ENCODE assay signal across 13 mouse cellular contexts in genomic region chr17:5839549-5840240, GRCm38 (mm10). TPM values are rescaled to one million over a fixed set of nuclear protein-coding genes. Genes with fewer than 3 reads are reported as not detected.
DNase-seq lines count a peak whose midpoint lies in the region; ATAC-seq lines count a peak whose summit lies in the region.
"Had no signal": no experiment of that assay in that cellular context is flagged by ENCODE, and none has a peak within 500 bp of the region (broad histone marks: within the 10 kb centered on the region; RNA-seq: fewer than 3 reads in every experiment).

No protein-coding gene starts in this region.

- H3K36me3 ChIP-seq in heart, embryonic 15.5 days, result no peaks in the 10 kb centered on the region
- H3K36me3 ChIP-seq in neural tube, embryonic 13.5 days, result no peaks in the 10 kb centered on the region
- no peaks in the 10 kb centered on the region for H3K36me3 ChIP-seq in neural tube, embryonic 15.5 days
- H3K36me3 ChIP-seq in limb, embryonic 13.5 days, result peaks cover 6% of the 10 kb centered on the region; the same call in 1 of the 2 replicates

- peaks cover 14% of the 10 kb centered on the region for H3K4me1 ChIP-seq in heart, embryonic 15.5 days (replicated peaks)
- H3K4me1 ChIP-seq in neural tube, embryonic 13.5 days (replicated peaks), result peaks cover 19% of the 10 kb centered on the region
- peaks cover 16% of the 10 kb centered on the region for H3K4me1 ChIP-seq in neural tube, embryonic 15.5 days
- H3K4me1 ChIP-seq in limb, embryonic 13.5 days, result peaks cover 17% of the 10 kb centered on the region

- 0 out of 2 replicates have a peak overlapping the region, but pooled peaks have one; percentile 6 for H3K27ac ChIP-seq in heart, embryonic 15.5 days
- H3K27ac ChIP-seq in neural tube, embryonic 13.5 days (replicated peaks), result no peak overlapping the region
- H3K27ac ChIP-seq in neural tube, embryonic 15.5 days (replicated peaks), result no peak overlapping the region
- H3K27ac ChIP-seq in limb, embryonic 13.5 days, result no peak overlapping the region

- DNase-seq in heart, postnatal 14 days, result no peak
- DNase-seq in natural killer cell, adult 2 months (ENCODE audit: low spot score in 2 of 2), result no peak
- no peak for DNase-seq in urinary bladder, postnatal 25 days (ENCODE audit: low spot score)
- no peak for DNase-seq in thymus, postnatal 25 days
- DNase-seq: adrenal gland, adult 2 months; cerebellum, adult 8-10 months; left cerebral cortex, postnatal 4 days had no signal

- H3K27me3 ChIP-seq in heart, embryonic 15.5 days, result no peaks in the 10 kb centered on the region
- H3K27me3 ChIP-seq in neural tube, embryonic 13.5 days, result no peaks in the 10 kb centered on the region
- H3K27me3 ChIP-seq in neural tube, embryonic 15.5 days (replicated peaks), result no peaks in the 10 kb centered on the region
- no peaks in the 10 kb centered on the region for H3K27me3 ChIP-seq in limb, embryonic 13.5 days

- 70% methylated on average over 5 of the region's 5 CpGs for WGBS in heart, embryonic 15.5 days
- WGBS in neural tube, embryonic 13.5 days, result 87% methylated on average over 5 of the region's 5 CpGs
- 88% methylated on average over 5 of the region's 5 CpGs for WGBS in neural tube, embryonic 15.5 days
- WGBS in limb, embryonic 13.5 days, result 80% methylated on average over 5 of the region's 5 CpGs

- H3K9ac ChIP-seq in heart, embryonic 15.5 days, result no peak overlapping the region
- H3K9ac ChIP-seq in neural tube, embryonic 13.5 days, result no peak overlapping the region
- H3K9ac ChIP-seq in neural tube, embryonic 15.5 days (replicated peaks), result no peak overlapping the region
- H3K9ac ChIP-seq in limb, embryonic 13.5 days, result no peak overlapping the region

- intact Hi-C loops in heart, postnatal 14 days (cut with DNase I), result loop anchor here (2.0 kb wide), 1 partner anchor 43 kb away; no protein-coding TSS in a partner anchor

- no peak overlapping the region for H3K4me2 ChIP-seq in heart, embryonic 15.5 days
- 0 out of 2 replicates have a peak overlapping the region, but pooled peaks have one; percentile 71 for H3K4me2 ChIP-seq in neural tube, embryonic 13.5 days
- no peak overlapping the region for H3K4me2 ChIP-seq in neural tube, embryonic 15.5 days
- H3K4me2 ChIP-seq in limb, embryonic 13.5 days (replicated peaks), result peak overlapping the region; percentile 73

- no peak for ATAC-seq in heart, embryonic 15.5 days (replicated peaks; ENCODE audit: insufficient number of reproducible peaks, insufficient read depth, low FRiP score, low read depth)
- ATAC-seq in neural tube, embryonic 13.5 days (ENCODE audit: low read depth), result no peak
- no peak for ATAC-seq in neural tube, embryonic 15.5 days (ENCODE audit: low FRiP score)
- no peak for ATAC-seq in limb, embryonic 13.5 days (ENCODE audit: low FRiP score, low read depth)
- ATAC-seq: forebrain, embryonic 14.5 days; hindbrain, embryonic 16.5 days had no signal

- no peak overlapping the region for H3K4me3 ChIP-seq in heart, embryonic 15.5 days
- no peak overlapping the region for H3K4me3 ChIP-seq in neural tube, embryonic 13.5 days
- no peak overlapping the region for H3K4me3 ChIP-seq in neural tube, embryonic 15.5 days (replicated peaks)
- no peak overlapping the region for H3K4me3 ChIP-seq in limb, embryonic 13.5 days

- no peaks in the 10 kb centered on the region for H3K9me3 ChIP-seq in heart, embryonic 15.5 days (replicated peaks)
- H3K9me3 ChIP-seq in neural tube, embryonic 13.5 days, result no peaks in the 10 kb centered on the region
- H3K9me3 ChIP-seq in neural tube, embryonic 15.5 days (replicated peaks), result no peaks in the 10 kb centered on the region
- H3K9me3 ChIP-seq in limb, embryonic 13.5 days, result no peaks in the 10 kb centered on the region

RNA-seq across cellular contexts. Expression of gene Snx9, which starts 1.4 kb away (rescaled TPM):
- polyA plus RNA-seq in heart, embryonic 15.5 days (2015; fragmentation: Nextera tagmentation; extraction: Ambion mirVana), result 21.1 and 22.2 TPM in 2 replicates
- total RNA-seq in heart, postnatal 14 days (2021), result 10 to 100 TPM; 31.5 to 33.3 TPM
- polyA plus RNA-seq in neural tube, embryonic 13.5 days (2015; fragmentation: Nextera tagmentation; extraction: Ambion mirVana), result 9.5 and 10.8 TPM in 2 replicates
- 8.1 and 12.6 TPM in 2 replicates for polyA plus RNA-seq in neural tube, embryonic 15.5 days (2015; fragmentation: Nextera tagmentation; extraction: Ambion mirVana)
- 27.6 and 28.3 TPM in 2 replicates for polyA plus RNA-seq in limb, embryonic 13.5 days (2015; fragmentation: Nextera tagmentation; extraction: Ambion mirVana)

Comparison
In these comparisons a context has a peak if more than half of its experiments do, and no peak if none do; other contexts are left out.
1. H3K4me2 ChIP-seq: peak in neural tube, embryonic 13.5 days (single experiment) and limb, embryonic 13.5 days (single experiment); none in heart, embryonic 15.5 days (single experiment) and neural tube, embryonic 15.5 days (single experiment).